Mouse (Mus musculus): ENCODE data around the gene Cdh18.
"Not testable (repeated sequence)": the region's sequence is repeated elsewhere in the genome, so short reads cannot be mapped to it uniquely, and the experiment has no call there.

Cdh18 gene

GRCm38 (mm10) chr15:22947234-22947633 lies 398.4 kb downstream of the Cdh18 start:
- no peak for DNase-seq (ENCODE audit: low spot score in 2 of 2)

- DNase-seq (ENCODE audit: low spot score in 2 of 2) = no peak
Observed at GRCm38 (mm10) chr15:22969424-22969823, 420.6 kb downstream of the Cdh18 start.

GRCm38 (mm10) chr15:22980136-22980535 lies 431.3 kb downstream of the Cdh18 start:
- no peak for DNase-seq (ENCODE audit: low spot score in 2 of 2)

- DNase-seq (ENCODE audit: low spot score in 2 of 2) = no peak
Observed at GRCm38 (mm10) chr15:22984647-22985046, 435.8 kb downstream of the Cdh18 start.

- no peak for DNase-seq (ENCODE audit: low spot score in 2 of 2)
Observed at GRCm38 (mm10) chr15:23016680-23017079, 467.9 kb downstream of the Cdh18 start.

GRCm38 (mm10) chr15:23021151-23021550 lies 472.3 kb downstream of the Cdh18 start:
- no peak for DNase-seq (ENCODE audit: low spot score in 2 of 2)

- no peak for DNase-seq (ENCODE audit: low spot score in 2 of 2)
Observed at GRCm38 (mm10) chr15:23022635-23023034, 473.8 kb downstream of the Cdh18 start.

GRCm38 (mm10) chr15:23035551-23036207 lies 486.9 kb downstream of the Cdh18 start:
- DNase-seq (ENCODE audit: low spot score in 2 of 2) = no peak

- DNase-seq (ENCODE audit: low spot score in 2 of 2) = no peak
Observed at GRCm38 (mm10) chr15:23036208-23037065, 487.6 kb downstream of the Cdh18 start.

GRCm38 (mm10) chr15:23037561-23037960 lies 488.7 kb downstream of the Cdh18 start:
- no peak for DNase-seq (ENCODE audit: low spot score in 2 of 2)

GRCm38 (mm10) chr15:23046127-23046785 lies 497.4 kb downstream of the Cdh18 start:
- DNase-seq (ENCODE audit: low spot score in 2 of 2) = no peak

GRCm38 (mm10) chr15:23052006-23052405 lies 503.2 kb downstream of the Cdh18 start:
- DNase-seq (ENCODE audit: low spot score in 2 of 2) = no peak

GRCm38 (mm10) chr15:23085326-23085725 lies 536.5 kb downstream of the Cdh18 start:
- not testable (repeated sequence) for DNase-seq (ENCODE audit: low spot score in 2 of 2)

GRCm38 (mm10) chr15:23087535-23087934 lies 538.7 kb downstream of the Cdh18 start:
- no peak for DNase-seq (ENCODE audit: low spot score in 2 of 2)

GRCm38 (mm10) chr15:23096601-23097000 lies 547.8 kb downstream of the Cdh18 start:
- DNase-seq (ENCODE audit: low spot score in 2 of 2) = no peak

- DNase-seq (ENCODE audit: low spot score in 2 of 2) = no peak
Observed at GRCm38 (mm10) chr15:23104668-23105380, 556.0 kb downstream of the Cdh18 start.

GRCm38 (mm10) chr15:23134950-23135715 lies 586.3 kb downstream of the Cdh18 start:
- no peak for DNase-seq (ENCODE audit: low spot score in 2 of 2)

GRCm38 (mm10) chr15:23136971-23137370 lies 588.1 kb downstream of the Cdh18 start:
- DNase-seq (ENCODE audit: low spot score in 2 of 2) = no peak

GRCm38 (mm10) chr15:23142907-23143306 lies 594.1 kb downstream of the Cdh18 start:
- not testable (repeated sequence) for DNase-seq (ENCODE audit: low spot score in 2 of 2)

GRCm38 (mm10) chr15:23155883-23156282 lies 607.1 kb downstream of the Cdh18 start:
- no peak for DNase-seq (ENCODE audit: low spot score in 2 of 2)

- DNase-seq (ENCODE audit: low spot score in 2 of 2) = no peak
Observed at GRCm38 (mm10) chr15:23164869-23165268, 616.0 kb downstream of the Cdh18 start.
